Mouse (Mus musculus) CH12.LX (cell line): ENCODE results near the gene Kif1c. TPM values are rescaled to one million over a fixed set of nuclear protein-coding genes. Genes with fewer than 3 reads are reported as not detected.

Experiments used
- DNase-seq: peaks from one replicate; pipeline ENCODE4 v3.0.0-alpha.2; 2013; ENCODE audit errors: extremely low read depth
- H3K27ac ChIP-seq: 2 replicates; pipeline ENCODE4 v1.5.1; 2012; ENCODE audit warnings: low read depth, mild to moderate bottlenecking, control low read depth, moderate library complexity; ENCODE audit not compliant: insufficient read depth
- H3K27me3 ChIP-seq: replicated peaks from 2 replicates; pipeline ENCODE3; 2012; ENCODE audit warnings: inconsistent platforms
- H3K36me3 ChIP-seq, 2 experiments: replicated peaks in 1 of 2; 2 replicates each; pipeline versions ENCODE3 to v1.6.1; 2012; ENCODE audit warnings: inconsistent platforms in 1 of 2, low read length in 1 of 2, mild to moderate bottlenecking in 1 of 2, mixed read lengths in 1 of 2, moderate library complexity in 1 of 2; ENCODE audit not compliant: control insufficient read depth in 1 of 2, insufficient read depth in 1 of 2
- H3K4me1 ChIP-seq, 2 experiments: 2 replicates each; pipeline ENCODE4 v1.6.1; 2012; ENCODE audit warnings: inconsistent platforms in 1 of 2, moderate library complexity in 1 of 2; ENCODE audit not compliant: insufficient read depth in 2 of 2, control insufficient read depth in 1 of 2
- H3K4me2 ChIP-seq: 2 replicates; pipeline ENCODE4 v1.6.1; 2012; ENCODE audit warnings: low read depth, mild to moderate bottlenecking, control low read depth; ENCODE audit not compliant: poor library complexity, insufficient read depth, severe bottlenecking
- H3K4me3 ChIP-seq, 3 experiments: fragments of 150-350 bp in 1 of 3; sonication (generic) in 1 of 3; replicated peaks in 1 of 3; 2 replicates each; pipeline versions ENCODE3 to v1.5.1; 2011 to 2012; ENCODE audit warnings: low read depth in 2 of 3, low read length in 2 of 3, mild to moderate bottlenecking in 2 of 3, moderate library complexity in 2 of 3, control low read depth in 1 of 3, improper control_type of control experiment in 1 of 3, inconsistent platforms in 1 of 3, mixed read lengths in 1 of 3; ENCODE audit not compliant: poor library complexity in 1 of 3
- H3K79me2 ChIP-seq: replicated peaks from 2 replicates; pipeline ENCODE4 v1.6.1; 2012; ENCODE audit warnings: mild to moderate bottlenecking, moderate library complexity; ENCODE audit not compliant: control insufficient read depth, poor library complexity, insufficient read depth, severe bottlenecking; ENCODE audit errors: extremely low read depth
- H3K9ac ChIP-seq: 2 replicates; pipeline ENCODE4 v1.6.1; 2012; ENCODE audit warnings: low read depth, mild to moderate bottlenecking, control low read depth, moderate library complexity; ENCODE audit not compliant: insufficient read depth
- H3K9me3 ChIP-seq: replicated peaks from 2 replicates; pipeline ENCODE3; 2012; ENCODE audit warnings: low read length, inconsistent platforms, mixed read lengths
- BHLHE40 ChIP-seq: IDR thresholded peaks from 2 replicates; pipeline ENCODE4 v1.6.1; 2011; ENCODE audit warnings: mild to moderate bottlenecking, low read depth, low read length, improper control_type of control experiment
- E2F4 ChIP-seq: IDR thresholded peaks from 2 replicates; pipeline ENCODE4 v1.6.1; 2011; ENCODE audit warnings: low read depth, low read length, improper control_type of control experiment; ENCODE audit not compliant: insufficient replicate concordance
- ETS1 ChIP-seq: conservative IDR thresholded peaks from 2 replicates; pipeline ENCODE4 v1.6.1; 2012; ENCODE audit warnings: low read depth, mild to moderate bottlenecking, inconsistent platforms, low read length, improper control_type of control experiment, moderate library complexity
- HCFC1 ChIP-seq: IDR thresholded peaks from 2 replicates; pipeline ENCODE4 v1.6.1; 2012; ENCODE audit warnings: low read depth, mild to moderate bottlenecking, inconsistent platforms, low read length, improper control_type of control experiment
- IRF4 ChIP-seq: IDR thresholded peaks from 2 replicates; pipeline ENCODE4 v1.6.1; 2014; ENCODE audit warnings: low read depth, mild to moderate bottlenecking, inconsistent platforms, low read length, improper control_type of control experiment
- JUN ChIP-seq: IDR thresholded peaks from 2 replicates; pipeline ENCODE4 v1.6.1; 2011; ENCODE audit warnings: low read depth, mild to moderate bottlenecking, low read length, improper control_type of control experiment, moderate library complexity; ENCODE audit not compliant: insufficient read depth
- MYC ChIP-seq: IDR thresholded peaks from 2 replicates; pipeline ENCODE4 v1.6.1; 2011; ENCODE audit warnings: low read depth, mild to moderate bottlenecking, improper control_type of control experiment, low read length
- NELFE ChIP-seq: IDR thresholded peaks from 2 replicates; pipeline ENCODE4 v1.6.1; 2011; ENCODE audit warnings: low read depth, low read length, improper control_type of control experiment
- NRF1 ChIP-seq: IDR thresholded peaks from 2 replicates; pipeline ENCODE4 v1.6.1; 2014; ENCODE audit warnings: low read depth, mild to moderate bottlenecking, inconsistent platforms, low read length, improper control_type of control experiment, moderate library complexity
- POLR2AphosphoS2 ChIP-seq: IDR thresholded peaks from 2 replicates; pipeline ENCODE4 v1.6.1; 2011; ENCODE audit warnings: low read depth, low read length, improper control_type of control experiment
- RCOR1 ChIP-seq: conservative IDR thresholded peaks from 2 replicates; pipeline ENCODE4 v1.6.1; 2012; ENCODE audit warnings: low read depth, mild to moderate bottlenecking, inconsistent platforms, low read length, improper control_type of control experiment
- SMC3 ChIP-seq: IDR thresholded peaks from 2 replicates; pipeline ENCODE4 v1.6.1; 2011; ENCODE audit warnings: low read depth, low read length, improper control_type of control experiment
- UBTF ChIP-seq: IDR thresholded peaks from 2 replicates; pipeline ENCODE4 v1.6.1; 2012; ENCODE audit warnings: low read depth, mild to moderate bottlenecking, inconsistent platforms, low read length, improper control_type of control experiment, moderate library complexity
- USF1 ChIP-seq: IDR thresholded peaks from 2 replicates; pipeline ENCODE4 v1.6.1; 2014; ENCODE audit warnings: low read depth, mild to moderate bottlenecking, inconsistent platforms, low read length, improper control_type of control experiment
- dilution Hi-C: fragments of 300-500 bp; cut with MboI; formaldehyde crosslinking; loops from 2 replicates; pipeline ENCODE4 v1.14.3; 2020; ENCODE audit warnings: low sequenced_read_pairs; ENCODE audit not compliant: extremely low pct_unique_long_range_greater_than_20kb, extremely low pct_ligation_motif_present
- in situ Hi-C: fragments of 300-500 bp; cut with MboI; formaldehyde crosslinking; loops from 3 replicates; pipeline ENCODE4 v1.14.3; 2019; ENCODE audit warnings: low sequenced_read_pairs, low pct_ligation_motif_present, low pct_unique_long_range_greater_than_20kb, mixed read lengths
- polyA plus RNA-seq: library from polyadenylated mRNA; unstranded; fragments of >175 nt; gene quantifications from 2 replicates; pipeline ENCODE4 v1.2.1, GENCODE M21; 2012; ENCODE audit warnings: low read depth; ENCODE audit not compliant: insufficient read length
- total RNA-seq, 2 experiments: library from RNA; depleted of rRNA; stranded (reverse); fragments of 300-350 nt in 1 of 2; fragments of >200 nt in 1 of 2; gene quantifications; 2 replicates each; pipeline ENCODE4 v1.2.3; 2012 to 2014

Gene Kif1c
- total and polyA plus RNA-seq, 3 experiments: 11.0 to 38.0 (median 31.7) TPM

- Histone ChIP-seq H3K4me3 (no peak overlapping the region), H3K79me2 (no peaks in the 10 kb centered on the region), H3K4me2 (no peak overlapping the region), H3K4me1 (peaks cover 0 to 3% of the 10 kb centered on the region in 2 experiments; a peak in 1 of 4 replicates), H3K9me3 (no peaks in the 10 kb centered on the region), H3K36me3 (no peaks in the 10 kb centered on the region), H3K27ac (no peak overlapping the region), H3K27me3 (no peaks in the 10 kb centered on the region), H3K9ac (no peak overlapping the region)
- in situ Hi-C loops (no loop called here), dilution Hi-C loops (no loop called here)
- TF ChIP-seq BHLHE40: no peak
- no peak for TF ChIP-seq UBTF
- no peak for TF ChIP-seq RCOR1
- no peak for TF ChIP-seq POLR2AphosphoS2
- no peak for DNase-seq
Observed at GRCm38 (mm10) chr11:70742117-70742516, 41.8 kb downstream of the Kif1c start.

- in situ Hi-C loops: no loop called here
- Histone ChIP-seq H3K27me3 (no peaks in the 10 kb centered on the region), H3K9ac (no peak overlapping the region), H3K79me2 (no peaks in the 10 kb centered on the region), H3K4me1 (peaks cover 1 to 3% of the 10 kb centered on the region in 2 experiments; a peak in 2 of 4 replicates), H3K27ac (no peak overlapping the region), H3K4me3 (no peak overlapping the region), H3K4me2 (no peak overlapping the region), H3K9me3 (no peaks in the 10 kb centered on the region), H3K36me3 (no peaks in the 10 kb centered on the region)
- dilution Hi-C loops: no loop called here
- no peak for DNase-seq
- TF ChIP-seq USF1: no peak
- TF ChIP-seq NRF1: no peak
- TF ChIP-seq UBTF: no peak
- no peak for TF ChIP-seq HCFC1
- TF ChIP-seq ETS1: no peak
- TF ChIP-seq NELFE: no peak
- TF ChIP-seq IRF4: no peak
- TF ChIP-seq MYC: no peak
- TF ChIP-seq SMC3: no peak
- TF ChIP-seq E2F4: no peak
- TF ChIP-seq JUN: no peak
Observed at GRCm38 (mm10) chr11:70742581-70743459, 42.5 kb downstream of the Kif1c start.
